Mouse (Mus musculus): ENCODE results near the gene Acot2. TPM values are rescaled to one million over a fixed set of nuclear protein-coding genes. Genes with fewer than 3 reads are reported as not detected.
"Not testable (repeated sequence)": the region's sequence is repeated elsewhere in the genome, so short reads cannot be mapped to it uniquely, and the experiment has no call there.

Acot2 gene
- total RNA-seq (2021): 10 to 100 TPM; 19.2 to 38.5 TPM
- long read RNA-seq, experiment 1, transcript Acot2-201 (3 exons, 2,196 nt): major isoform, 18 of 18 reads
- long read RNA-seq, experiment 1, partial matches to known transcripts: 0 of 18 reads
- long read RNA-seq, experiment 1, other reads (novel, unspliced or antisense): 0 of 18 reads
- long read RNA-seq, experiment 2, transcript Acot2-201 (3 exons, 2,196 nt): major isoform, 46 of 48 reads
- long read RNA-seq, experiment 2, partial matches to known transcripts: 0 of 48 reads
- long read RNA-seq, experiment 2, other reads (novel, unspliced or antisense): 2 of 48 reads

DNA sequence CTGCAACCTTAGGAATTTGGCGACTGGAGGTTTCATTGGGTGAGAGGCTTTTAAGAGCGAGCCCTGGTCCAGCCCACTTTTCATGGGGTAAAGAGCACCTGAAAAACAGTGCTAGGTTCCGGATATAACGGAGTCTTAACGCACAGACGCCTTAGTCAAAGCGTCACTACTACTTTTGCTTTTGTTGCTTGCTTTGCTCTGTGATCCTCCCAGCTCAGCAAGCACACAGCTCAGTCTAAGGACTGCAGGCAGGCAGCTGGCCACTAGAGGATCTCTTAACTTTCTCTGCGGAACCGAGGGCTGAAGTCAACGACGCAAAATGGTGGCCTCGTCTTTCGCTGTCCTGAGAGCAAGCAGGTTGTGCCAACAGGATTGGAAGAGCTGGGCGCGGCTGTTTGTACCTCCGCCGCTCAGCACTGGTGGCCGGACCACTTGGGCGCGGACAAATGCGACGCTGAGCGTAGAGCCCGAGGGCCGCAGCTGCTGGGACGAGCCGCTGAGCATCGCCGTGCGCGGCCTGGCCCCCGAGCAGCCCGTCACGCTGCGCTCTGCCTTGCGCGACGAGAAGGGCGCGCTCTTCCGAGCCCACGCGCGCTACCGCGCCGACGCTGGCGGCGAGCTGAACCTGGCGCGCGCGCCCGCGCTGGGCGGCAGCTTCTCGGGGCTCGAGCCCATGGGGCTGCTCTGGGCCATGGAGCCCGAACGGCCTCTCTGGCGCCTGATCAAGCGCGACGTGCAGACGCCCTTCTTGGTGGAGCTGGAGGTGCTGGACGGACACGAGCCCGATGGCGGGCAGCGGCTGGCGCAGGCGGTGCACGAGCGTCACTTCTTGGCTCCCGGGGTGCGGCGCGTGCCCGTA lies at the start of gene Acot2:
TSS of gene Acot2 (plus strand) at position 279 of the 859 bp plus-strand sequence.
- DNase-seq (ENCODE audit: low spot score in 2 of 2): peak; percentile 61 to 68

DNA sequence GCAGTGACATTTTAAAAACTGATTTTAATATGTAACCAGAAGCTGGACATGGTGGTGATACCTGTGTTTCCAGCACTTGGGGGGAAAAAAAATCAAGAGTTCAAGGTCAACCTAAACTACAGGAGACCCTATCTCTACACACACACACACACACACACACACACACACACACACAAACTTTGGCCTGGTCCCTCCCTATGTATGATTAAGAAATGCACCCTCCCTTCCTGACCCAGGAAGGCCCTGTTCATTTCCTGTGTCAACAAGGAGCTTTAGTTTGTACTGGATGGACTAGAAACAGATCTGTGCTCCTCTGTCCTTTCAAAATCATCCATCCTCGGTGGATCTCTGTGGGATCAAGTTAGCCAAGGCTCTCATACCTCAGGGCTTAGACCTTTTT lies 49.1 kb upstream of the Acot2 start:
- not testable (repeated sequence) for DNase-seq (ENCODE audit: low spot score in 2 of 2)

DNA sequence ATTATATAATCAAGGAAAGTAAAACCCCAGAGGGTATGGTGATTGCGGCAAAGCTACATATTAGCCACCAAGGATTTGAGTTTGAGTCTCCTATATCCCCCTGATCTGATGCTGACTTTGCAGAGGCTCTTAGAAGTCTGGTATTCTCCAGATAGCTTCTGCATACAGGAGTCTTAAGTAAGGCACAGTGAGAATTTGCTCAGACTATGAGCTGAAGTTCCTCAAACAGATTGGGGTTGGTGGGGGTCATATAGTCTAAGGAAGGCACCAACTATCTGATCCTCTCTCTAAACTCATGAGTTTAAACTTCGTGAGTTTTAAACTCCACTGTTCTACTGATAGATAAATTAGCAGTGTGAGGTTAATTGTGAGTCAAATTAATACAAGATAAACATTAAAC lies 48.3 kb upstream of the Acot2 start:
- no peak for DNase-seq (ENCODE audit: low spot score in 2 of 2)

DNA sequence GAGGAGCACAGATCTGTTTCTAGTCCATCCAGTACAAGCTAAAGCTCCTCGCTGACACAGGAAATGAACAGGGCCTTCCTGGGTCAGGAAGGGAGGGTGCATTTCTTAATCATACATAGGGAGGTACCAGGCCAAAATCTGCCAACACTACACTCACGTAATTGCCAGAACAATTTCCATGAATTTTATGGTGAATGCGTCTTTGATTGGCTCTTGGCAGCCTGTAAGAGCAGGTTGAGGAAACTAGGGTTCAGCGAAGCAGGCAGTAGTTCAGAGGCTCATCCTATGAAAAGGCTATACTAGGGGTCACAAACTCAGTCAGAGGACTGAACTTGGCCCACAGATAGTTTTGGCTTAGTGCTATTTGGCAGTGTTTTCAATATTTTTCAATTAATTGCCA lies 47.6 kb upstream of the Acot2 start:
- DNase-seq (ENCODE audit: low spot score in 2 of 2): no peak

DNA sequence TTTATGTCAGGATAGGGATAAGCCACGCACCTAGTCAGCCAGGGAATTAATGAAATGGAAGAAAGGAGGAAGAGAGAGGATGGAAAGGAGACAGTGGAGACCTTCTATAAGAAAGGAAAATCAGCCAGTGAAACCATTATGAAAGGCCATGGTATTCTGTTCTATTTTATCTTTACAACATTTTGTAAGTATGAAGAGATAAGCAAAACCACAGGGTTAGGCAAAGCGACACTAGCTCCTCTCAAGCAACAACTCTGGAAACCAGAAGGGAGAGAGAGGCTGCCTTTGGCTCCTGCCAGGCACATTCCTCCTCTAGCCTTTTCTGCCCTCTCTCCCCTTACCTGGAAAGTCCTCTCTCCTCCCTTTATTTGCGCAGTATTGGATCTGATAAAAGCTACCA lies 45.7 kb upstream of the Acot2 start:
- DNase-seq (ENCODE audit: low spot score in 2 of 2): no peak

DNA sequence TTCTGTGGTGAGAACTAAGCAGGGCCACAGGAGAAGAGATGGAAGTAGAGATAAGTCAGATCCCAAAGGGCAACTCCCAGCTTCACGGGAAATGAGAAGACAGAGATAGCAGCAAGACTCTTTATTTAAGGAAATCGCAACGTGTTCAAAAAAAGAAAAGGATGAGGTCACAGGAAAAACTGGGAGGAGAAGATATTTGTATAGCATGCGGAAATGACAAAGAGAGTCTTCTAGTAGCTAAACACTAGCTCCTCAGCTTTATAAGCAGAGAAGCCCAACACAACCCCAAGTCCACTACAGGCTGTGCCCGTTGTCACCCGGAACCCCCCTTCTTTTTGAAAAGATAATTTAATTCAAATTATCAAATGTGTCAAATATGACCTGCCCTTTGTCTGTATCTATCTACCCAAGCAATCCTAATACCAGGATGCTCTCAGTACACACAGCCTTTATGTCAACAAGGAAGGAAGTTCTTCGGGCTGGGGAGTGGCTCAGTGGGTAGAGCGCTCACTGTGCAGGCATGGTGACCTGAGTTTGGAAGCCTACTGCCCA lies 40.3 kb upstream of the Acot2 start:
- DNase-seq (ENCODE audit: low spot score in 2 of 2): no peak

DNA sequence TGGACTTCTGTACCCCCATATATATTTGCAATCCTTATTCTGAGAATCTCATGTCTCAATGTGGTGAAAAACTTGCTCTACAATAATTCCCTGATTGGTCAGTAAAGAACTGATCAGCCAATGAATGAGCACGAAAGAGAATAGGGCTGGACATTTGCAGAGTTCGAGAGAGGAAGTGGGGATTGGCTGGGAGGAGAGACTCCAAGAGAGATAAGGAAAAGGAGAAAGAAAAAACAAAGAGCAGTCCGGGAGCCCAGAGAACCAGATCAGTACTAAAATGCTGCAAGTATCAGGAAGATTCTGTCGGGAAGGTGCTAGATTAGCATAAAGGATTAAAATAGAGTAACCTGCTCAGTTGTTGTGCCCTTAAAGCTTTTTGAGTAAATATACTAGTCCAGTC lies 38.6 kb upstream of the Acot2 start:
- no peak for DNase-seq (ENCODE audit: low spot score in 2 of 2)

DNA sequence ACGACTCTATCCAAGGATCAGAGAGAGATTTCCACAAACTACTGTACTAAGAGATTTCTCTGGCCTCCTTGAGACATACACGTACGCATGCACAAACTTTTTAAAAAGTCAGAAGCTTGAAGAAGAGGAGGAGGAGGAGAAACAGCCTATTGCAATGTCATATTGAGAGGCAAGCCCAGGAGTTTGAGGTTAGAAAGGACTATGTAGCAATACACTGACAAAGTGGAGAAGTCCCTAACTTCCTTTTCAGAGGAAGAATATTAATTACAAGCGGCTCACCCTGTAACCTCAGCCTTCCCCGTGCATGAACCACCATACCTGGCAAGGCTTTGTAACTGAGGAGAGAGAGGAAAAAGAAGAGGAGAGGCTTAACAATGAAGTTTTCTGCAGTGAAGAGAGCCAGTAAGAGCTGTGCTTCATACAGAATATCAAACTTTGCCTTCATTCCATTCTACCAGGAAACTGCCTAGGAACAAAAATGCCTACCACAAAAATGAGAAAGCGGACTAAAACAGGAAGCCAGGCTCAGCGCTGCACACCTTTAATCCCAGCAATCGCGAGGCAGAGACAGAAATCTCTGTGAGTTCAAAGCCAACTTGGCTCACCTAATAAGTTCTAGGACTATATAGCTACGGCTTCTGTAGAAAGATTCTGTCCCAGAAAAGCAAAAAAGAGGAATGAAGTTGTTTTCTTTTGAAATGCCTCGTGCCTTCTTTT lies 37.7 kb upstream of the Acot2 start:
- no peak for DNase-seq (ENCODE audit: low spot score in 2 of 2)

DNA sequence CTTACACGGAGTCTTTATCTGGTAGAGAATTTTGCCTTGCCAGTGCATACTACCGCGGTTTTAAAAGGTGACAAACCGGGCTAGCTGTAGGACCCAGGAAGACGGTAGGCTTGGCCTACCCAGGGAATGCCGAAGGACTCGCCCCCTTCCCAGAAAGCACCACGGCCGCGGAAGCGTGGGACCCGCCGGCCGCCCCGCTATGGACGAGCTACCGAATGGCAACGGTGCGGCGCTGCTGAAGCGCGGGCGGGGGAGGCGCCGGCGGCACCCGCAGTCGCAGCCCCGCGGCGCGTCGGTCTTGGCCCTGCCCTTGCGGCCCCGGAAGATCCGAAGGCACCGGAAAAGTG lies 37.2 kb upstream of the Acot2 start, which contains the start of gene Riox1:
TSS of gene Riox1 (plus strand) at position 116 of the 347 bp plus-strand sequence.
- DNase-seq (ENCODE audit: low spot score in 2 of 2): peak; percentile 80 to 82

- peak; percentile 43 to 55 for DNase-seq (ENCODE audit: low spot score in 2 of 2)
Measured at GRCm38 (mm10) chr12:83950840-83951701, 36.6 kb upstream of the Acot2 start.

- no peak for DNase-seq (ENCODE audit: low spot score in 2 of 2)
Measured at GRCm38 (mm10) chr12:83951711-83952575, 35.7 kb upstream of the Acot2 start.

- DNase-seq (ENCODE audit: low spot score in 2 of 2): no peak
Measured at GRCm38 (mm10) chr12:83958278-83958677, 29.4 kb upstream of the Acot2 start.

DNA sequence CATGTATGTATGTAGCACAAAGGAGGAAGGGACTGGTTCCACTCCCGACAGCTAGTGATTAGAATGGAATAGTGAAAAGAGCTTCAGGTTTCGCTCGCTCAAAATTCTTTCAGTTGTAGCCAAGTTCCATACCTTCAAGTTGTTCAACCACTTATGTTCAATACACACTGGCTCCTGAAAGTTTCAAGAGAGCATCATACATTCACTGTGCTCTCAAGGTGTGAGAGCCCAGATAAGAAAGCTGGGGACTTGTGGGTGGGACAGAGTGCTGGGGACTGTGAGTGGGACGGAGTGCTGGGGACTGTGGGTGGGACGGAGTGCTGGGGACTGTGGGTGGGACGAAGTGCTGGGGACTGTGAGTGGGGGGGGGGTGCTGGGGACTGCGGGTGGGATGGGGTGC lies 22.4 kb upstream of the Acot2 start:
- DNase-seq (ENCODE audit: low spot score in 2 of 2): no peak

- peak in 1 of 2 experiments; percentile 31 for DNase-seq (ENCODE audit: low spot score in 2 of 2)
Measured at GRCm38 (mm10) chr12:83972117-83972516, 15.5 kb upstream of the Acot2 start.

- no peak for DNase-seq (ENCODE audit: low spot score in 2 of 2)
Measured at GRCm38 (mm10) chr12:83978862-83979261, 8.8 kb upstream of the Acot2 start.

DNA sequence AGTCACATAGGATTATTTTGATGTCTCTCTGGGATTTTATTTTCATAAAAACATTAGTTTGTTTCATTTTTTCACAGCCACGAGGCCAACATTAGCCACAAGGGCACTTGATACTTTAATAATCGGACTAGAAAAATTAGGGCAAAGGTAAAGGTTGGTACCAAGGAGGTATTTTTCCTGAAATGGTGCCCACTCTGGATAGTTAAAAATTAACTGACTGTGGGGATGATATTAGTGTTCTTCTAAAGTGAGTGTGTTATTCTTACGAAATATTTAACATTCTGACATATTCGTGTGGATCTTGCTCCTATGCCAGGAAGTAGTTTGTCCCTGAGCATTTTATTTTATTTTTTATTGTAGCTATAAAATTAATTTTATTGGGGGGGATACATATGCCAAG lies 6.0 kb upstream of the Acot2 start:
- DNase-seq (ENCODE audit: low spot score in 2 of 2): no peak

DNA sequence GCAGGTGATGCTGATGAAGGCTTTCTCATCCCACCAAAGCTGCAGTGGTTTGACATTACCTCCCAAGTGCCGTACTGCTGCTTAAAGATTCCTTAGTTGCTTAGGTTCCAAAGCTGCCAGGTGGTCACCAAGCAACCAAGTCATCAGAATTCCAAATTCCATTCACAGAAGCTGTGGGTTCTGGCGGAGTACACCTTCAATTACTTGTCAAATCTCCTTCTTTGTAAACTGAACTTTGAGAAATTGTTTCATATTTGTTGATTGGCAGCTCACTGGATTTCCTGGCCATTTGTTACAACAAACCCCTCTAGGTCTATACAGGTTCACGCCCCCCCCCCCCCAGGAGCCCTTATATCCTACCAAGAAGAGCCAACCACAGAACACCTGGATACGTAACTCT lies 2.9 kb upstream of the Acot2 start, which contains the start of gene Heatr4:
TSS of gene Heatr4 (minus strand) at position 101 of the 400 bp plus-strand sequence.
- DNase-seq (ENCODE audit: low spot score in 2 of 2): no peak

- no peak for DNase-seq (ENCODE audit: low spot score in 2 of 2)
Measured at GRCm38 (mm10) chr12:83987242-83987582, 449 bp upstream of the Acot2 start.

GRCm38 (mm10) chr12:83988483-83988882 lies 822 bp downstream of the Acot2 start:
- no peak for DNase-seq (ENCODE audit: low spot score in 2 of 2)

DNA sequence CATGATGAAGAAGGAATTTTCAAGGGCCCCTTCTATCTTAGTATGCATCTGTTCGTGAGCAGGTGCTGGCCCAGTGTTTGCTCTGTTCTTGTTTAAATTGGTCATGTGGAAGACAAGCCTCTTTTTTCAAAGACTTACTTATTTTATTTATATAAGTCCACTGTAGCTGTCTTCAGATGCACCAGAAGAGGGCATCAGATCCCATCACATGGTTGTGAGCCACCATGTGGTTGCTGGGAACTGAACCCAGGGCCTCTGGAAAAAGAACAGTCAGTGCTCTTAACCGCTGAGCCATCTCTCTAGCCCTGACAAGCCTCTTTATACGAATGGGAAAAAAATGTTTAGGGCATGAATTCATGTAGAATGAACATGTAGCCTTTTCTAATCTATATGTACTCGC lies 1.7 kb downstream of the Acot2 start:
- DNase-seq (ENCODE audit: low spot score in 2 of 2): no peak
